Comparison of ENCODE assay signal across 19 mouse cellular contexts in genomic region chr15:56107719-56108118, GRCm38 (mm10).
DNase-seq lines count a peak whose midpoint lies in the region; ATAC-seq and TF ChIP-seq lines count a peak whose summit lies in the region.
"Had no signal": no experiment of that assay in that cellular context is flagged by ENCODE, and none has a peak within 500 bp of the region (broad histone marks: within the 10 kb centered on the region; RNA-seq: fewer than 3 reads in every experiment).

No protein-coding gene starts in this region.

- H3K27me3 ChIP-seq in forebrain, embryonic 13.5 days, result no peaks in the 10 kb centered on the region
- H3K27me3 ChIP-seq in forebrain, embryonic 12.5 days, result no peaks in the 10 kb centered on the region
- H3K27me3 ChIP-seq in forebrain, embryonic 15.5 days, result no peaks in the 10 kb centered on the region; the same call in 1 of the 2 replicates
- no peaks in the 10 kb centered on the region for H3K27me3 ChIP-seq in forebrain, embryonic 10.5 days (ENCODE audit: poor library complexity, severe bottlenecking)
- no peaks in the 10 kb centered on the region for H3K27me3 ChIP-seq in stomach, embryonic 16.5 days (ENCODE audit: control insufficient read depth, insufficient read depth, low read length)
- H3K27me3 ChIP-seq in stomach, postnatal 0 days (ENCODE audit: control insufficient read depth, insufficient read depth, low read length), result no peaks in the 10 kb centered on the region
- H3K27me3 ChIP-seq in embryonic facial prominence, embryonic 13.5 days, result no peaks in the 10 kb centered on the region
- H3K27me3 ChIP-seq: embryonic facial prominence, embryonic 12.5 days; embryonic facial prominence, embryonic 15.5 days had no signal

- 83% methylated on average over 4 of the region's 4 CpGs for WGBS in forebrain, embryonic 13.5 days
- WGBS in forebrain, embryonic 12.5 days, result 83% methylated on average over 4 of the region's 4 CpGs
- 82% methylated on average over 4 of the region's 4 CpGs for WGBS in forebrain, embryonic 15.5 days
- WGBS in forebrain, embryonic 10.5 days, result 85% methylated on average over 4 of the region's 4 CpGs
- WGBS in stomach, embryonic 16.5 days, result 46% methylated on average over 4 of the region's 4 CpGs
- 39% methylated on average over 4 of the region's 4 CpGs for WGBS in stomach, postnatal 0 days
- 48% methylated on average over 4 of the region's 4 CpGs for WGBS in embryonic facial prominence, embryonic 13.5 days

- no peaks in the 10 kb centered on the region for H3K9me3 ChIP-seq in forebrain, embryonic 13.5 days (replicated peaks)
- H3K9me3 ChIP-seq in forebrain, embryonic 12.5 days, result no peaks in the 10 kb centered on the region
- H3K9me3 ChIP-seq in forebrain, embryonic 15.5 days, result no peaks in the 10 kb centered on the region
- H3K9me3 ChIP-seq in forebrain, embryonic 10.5 days, result no peaks in the 10 kb centered on the region
- no peaks in the 10 kb centered on the region for H3K9me3 ChIP-seq in stomach, embryonic 16.5 days (replicated peaks; ENCODE audit: control insufficient read depth, low read length)
- H3K9me3 ChIP-seq in stomach, postnatal 0 days (ENCODE audit: control insufficient read depth, low read length), result no peaks in the 10 kb centered on the region
- H3K9me3 ChIP-seq in embryonic facial prominence, embryonic 13.5 days, result no peaks in the 10 kb centered on the region
- H3K9me3 ChIP-seq: embryonic facial prominence, embryonic 12.5 days; embryonic facial prominence, embryonic 15.5 days had no signal

- no peaks in the 10 kb centered on the region for H3K4me1 ChIP-seq in forebrain, embryonic 13.5 days
- no peaks in the 10 kb centered on the region for H3K4me1 ChIP-seq in forebrain, embryonic 12.5 days
- peaks cover 3% of the 10 kb centered on the region; the same call in 1 of the 2 replicates for H3K4me1 ChIP-seq in forebrain, embryonic 15.5 days
- H3K4me1 ChIP-seq in forebrain, embryonic 10.5 days, result no peaks in the 10 kb centered on the region
- H3K4me1 ChIP-seq in stomach, embryonic 16.5 days (ENCODE audit: control insufficient read depth, insufficient read depth, low read length), result no peaks in the 10 kb centered on the region
- no peaks in the 10 kb centered on the region for H3K4me1 ChIP-seq in stomach, postnatal 0 days (replicated peaks; ENCODE audit: control insufficient read depth, insufficient read depth)
- 0 out of 2 replicates have a peak, but pooled peaks cover 5% of the 10 kb centered on the region for H3K4me1 ChIP-seq in embryonic facial prominence, embryonic 13.5 days
- H3K4me1 ChIP-seq: embryonic facial prominence, embryonic 15.5 days had no signal

- ATAC-seq in forebrain, embryonic 13.5 days, result peak; percentile 64; the same call in 1 of the 2 replicates
- no peak for ATAC-seq in forebrain, embryonic 12.5 days (ENCODE audit: low FRiP score)
- ATAC-seq in forebrain, embryonic 15.5 days (replicated peaks), result peak; percentile 42; the same call in 1 of the 2 replicates
- ATAC-seq in stomach, embryonic 16.5 days (ENCODE audit: insufficient read depth, low FRiP score), result no peak
- ATAC-seq in stomach, postnatal 0 days (ENCODE audit: low FRiP score, low TSS enrichment), result no peak
- no peak for ATAC-seq in embryonic facial prominence, embryonic 13.5 days (ENCODE audit: insufficient number of reproducible peaks, insufficient read depth, low FRiP score, low TSS enrichment, low read depth)

- no peak for TF ChIP-seq EP300 in stomach, postnatal 0 days (optimal IDR thresholded peaks at IDR 0.05)

- H3K36me3 ChIP-seq in forebrain, embryonic 13.5 days (ENCODE audit: poor library complexity, severe bottlenecking), result no peaks in the 10 kb centered on the region
- no peaks in the 10 kb centered on the region for H3K36me3 ChIP-seq in forebrain, embryonic 12.5 days (replicated peaks)
- H3K36me3 ChIP-seq in forebrain, embryonic 15.5 days, result no peaks in the 10 kb centered on the region
- no peaks in the 10 kb centered on the region for H3K36me3 ChIP-seq in forebrain, embryonic 10.5 days (replicated peaks)
- H3K36me3 ChIP-seq in stomach, embryonic 16.5 days (ENCODE audit: control insufficient read depth, insufficient read depth, low read length), result no peaks in the 10 kb centered on the region
- no peaks in the 10 kb centered on the region for H3K36me3 ChIP-seq in stomach, postnatal 0 days (ENCODE audit: control insufficient read depth, insufficient read depth, low read length)
- H3K36me3 ChIP-seq in embryonic facial prominence, embryonic 13.5 days, result no peaks in the 10 kb centered on the region
- H3K36me3 ChIP-seq: embryonic facial prominence, embryonic 12.5 days; embryonic facial prominence, embryonic 15.5 days had no signal

- H3K27ac ChIP-seq in forebrain, embryonic 13.5 days, result no peak overlapping the region
- H3K27ac ChIP-seq in forebrain, embryonic 12.5 days, result no peak overlapping the region
- 0 out of 2 replicates have a peak overlapping the region, but pooled peaks have one; percentile 27 for H3K27ac ChIP-seq in forebrain, embryonic 15.5 days (replicated peaks)
- no peak overlapping the region for H3K27ac ChIP-seq in forebrain, embryonic 10.5 days
- H3K27ac ChIP-seq in stomach, embryonic 16.5 days (ENCODE audit: low read length), result no peak overlapping the region
- no peak overlapping the region for H3K27ac ChIP-seq in stomach, postnatal 0 days (replicated peaks)
- peak overlapping the region; percentile 51; the same call in 1 of the 2 replicates for H3K27ac ChIP-seq in embryonic facial prominence, embryonic 13.5 days
- H3K27ac ChIP-seq: embryonic facial prominence, embryonic 12.5 days; embryonic facial prominence, embryonic 15.5 days had no signal

- H3K4me3 ChIP-seq in forebrain, embryonic 13.5 days, result no peak overlapping the region
- no peak overlapping the region for H3K4me3 ChIP-seq in forebrain, embryonic 12.5 days (replicated peaks)
- H3K4me3 ChIP-seq in forebrain, embryonic 15.5 days, result no peak overlapping the region
- no peak overlapping the region for H3K4me3 ChIP-seq in forebrain, embryonic 10.5 days
- no peak overlapping the region for H3K4me3 ChIP-seq in stomach, embryonic 16.5 days (replicated peaks; ENCODE audit: low read length)
- no peak overlapping the region for H3K4me3 ChIP-seq in stomach, postnatal 0 days (ENCODE audit: low read depth, low read length)
- no peak overlapping the region for H3K4me3 ChIP-seq in embryonic facial prominence, embryonic 13.5 days
- H3K4me3 ChIP-seq: embryonic facial prominence, embryonic 12.5 days; embryonic facial prominence, embryonic 15.5 days; erythroblast, embryonic 14.5 days had no signal

- H3K4me2 ChIP-seq in forebrain, embryonic 13.5 days, result no peak overlapping the region
- H3K4me2 ChIP-seq in forebrain, embryonic 12.5 days, result no peak overlapping the region
- no peak overlapping the region for H3K4me2 ChIP-seq in forebrain, embryonic 15.5 days (replicated peaks)
- 0 out of 2 replicates have a peak overlapping the region, but pooled peaks have one; percentile 4 for H3K4me2 ChIP-seq in stomach, embryonic 16.5 days (ENCODE audit: low read depth, low read length)
- no peak overlapping the region for H3K4me2 ChIP-seq in stomach, postnatal 0 days (replicated peaks; ENCODE audit: low read depth)
- no peak overlapping the region for H3K4me2 ChIP-seq in embryonic facial prominence, embryonic 13.5 days
- H3K4me2 ChIP-seq: embryonic facial prominence, embryonic 12.5 days; embryonic facial prominence, embryonic 15.5 days had no signal

- no peak for TF ChIP-seq CTCF in stomach, postnatal 0 days (IDR thresholded peaks at IDR 0.05; ENCODE audit: low read depth)

- DNase-seq in forebrain, embryonic 10.5 days (ENCODE audit: extremely low spot score, low spot score), result no peak
- DNase-seq in stomach, postnatal 0 days (ENCODE audit: low spot score), result no peak
- DNase-seq in frontal cortex, postnatal 36 days (ENCODE audit: low spot score in 2 of 2), result no peak
- DNase-seq: adrenal gland, adult 2 months; adrenal gland, postnatal 10 days; adrenal gland, postnatal 25 days; cerebellum, adult 11-12 months; cerebellum, adult 2 months; cerebellum, adult 9-10 months; cerebellum, postnatal 10 days; cerebellum, postnatal 25 days had no signal

- no peak overlapping the region for H3K9ac ChIP-seq in forebrain, embryonic 13.5 days
- H3K9ac ChIP-seq in forebrain, embryonic 12.5 days, result no peak overlapping the region
- H3K9ac ChIP-seq in forebrain, embryonic 15.5 days (replicated peaks), result no peak overlapping the region
- H3K9ac ChIP-seq in stomach, embryonic 16.5 days (ENCODE audit: low read length), result no peak overlapping the region
- no peak overlapping the region for H3K9ac ChIP-seq in stomach, postnatal 0 days (ENCODE audit: low read length)
- no peak overlapping the region for H3K9ac ChIP-seq in embryonic facial prominence, embryonic 13.5 days
- H3K9ac ChIP-seq: embryonic facial prominence, embryonic 12.5 days; embryonic facial prominence, embryonic 15.5 days had no signal

Comparison
In these comparisons a context has a peak if more than half of its experiments do, and no peak if none do; other contexts are left out.
1. ATAC-seq: peak in forebrain, embryonic 13.5 days (single experiment) and forebrain, embryonic 15.5 days (single experiment); none in forebrain, embryonic 12.5 days (single experiment), stomach, embryonic 16.5 days (single experiment), stomach, postnatal 0 days (single experiment) and embryonic facial prominence, embryonic 13.5 days (single experiment).
2. H3K27ac ChIP-seq: peak in forebrain, embryonic 15.5 days (single experiment) and embryonic facial prominence, embryonic 13.5 days (single experiment); none in forebrain, embryonic 13.5 days (single experiment), forebrain, embryonic 12.5 days (single experiment), forebrain, embryonic 10.5 days (single experiment), stomach, embryonic 16.5 days (single experiment) and stomach, postnatal 0 days (single experiment).